ENCODE assay signal across 24 mouse cellular contexts in genomic region chr3:95360276-95360675, GRCm38 (mm10). TPM values are rescaled to one million over a fixed set of nuclear protein-coding genes. Genes with fewer than 3 reads are reported as not detected.
DNase-seq lines count a peak whose midpoint lies in the region; ATAC-seq and TF ChIP-seq lines count a peak whose summit lies in the region.
"Not testable (repeated sequence)": the region's sequence is repeated elsewhere in the genome, so short reads cannot be mapped to it uniquely, and the experiment has no call there.
"Had no signal": no experiment of that assay in that cellular context is flagged by ENCODE, and none has a peak within 500 bp of the region (broad histone marks: within the 10 kb centered on the region; RNA-seq: fewer than 3 reads in every experiment).

No protein-coding gene starts in this region.

- not testable (repeated sequence) for H3K27me3 ChIP-seq in CH12.LX (replicated peaks); Patski; liver, embryonic 13.5 days

- H3K4me2 ChIP-seq in CH12.LX (ENCODE audit: insufficient read depth, low read depth, poor library complexity, severe bottlenecking): not testable (repeated sequence)
- H3K4me2 ChIP-seq in liver, embryonic 13.5 days: peak overlapping the region; percentile 23; the same call in 1 of the 2 replicates

- H3K9me3 ChIP-seq in CH12.LX (replicated peaks; ENCODE audit: low read length); liver, embryonic 13.5 days (replicated peaks): not testable (repeated sequence)

- TF ChIP-seq EP300 in CH12.LX (IDR thresholded peaks at IDR 0.05; ENCODE audit: low read length): peak; percentile 69

- 34% methylated on average over 3 of the region's 3 CpGs for WGBS in liver, embryonic 13.5 days (ENCODE audit: insufficient replicate concordance)

- not testable (repeated sequence) for H3K9ac ChIP-seq in CH12.LX (ENCODE audit: insufficient read depth, low read depth); liver, embryonic 13.5 days

- H3K4me1 ChIP-seq in CH12.LX (ENCODE audit: control insufficient read depth in 1 of 2, insufficient read depth in 2 of 2): peaks cover 3 to 14% of the 10 kb centered on the region in 2 experiments; a peak in 2 of 4 replicates
- peaks cover 30% of the 10 kb centered on the region for H3K4me1 ChIP-seq in liver, embryonic 13.5 days (replicated peaks)

- not testable (repeated sequence) for H3K4me3 ChIP-seq in CH12.LX (replicated peaks in 1 of 3; ENCODE audit: low read depth in 2 of 3, low read length in 2 of 3, poor library complexity in 1 of 3); liver, embryonic 13.5 days (replicated peaks)

- not testable (repeated sequence) for TF ChIP-seq POLR2A in CH12.LX (IDR thresholded peaks at IDR 0.05; ENCODE audit: low read depth, low read length)

- H3K27ac ChIP-seq in CH12.LX (ENCODE audit: insufficient read depth, low read depth): peak overlapping the region; percentile 69
- H3K27ac ChIP-seq in liver, embryonic 13.5 days: peak overlapping the region; percentile 59; the same call in 1 of the 2 replicates

- DNase-seq in 3T3-L1 (ENCODE audit: low read depth, low spot score) (peak; percentile 94), CH12.LX (ENCODE audit: extremely low read depth) (peak; percentile 67), Patski (ENCODE audit: low read depth, low spot score) (peak; percentile 73)
- peak; percentile 71 for DNase-seq in c-Kit-positive CD71-positive TER-119-negative erythroid progenitor cells, embryonic 14.5 days (ENCODE audit: low read depth)
- peak; percentile 43 for DNase-seq in induced T-regulatory cell, adult 2 months (ENCODE audit: low read depth)
- DNase-seq in liver, embryonic 13.5 days: peak; percentile 54
- peak; percentile 15 for DNase-seq in yolk sac, embryonic 10.5 days (ENCODE audit: low spot score)

- POLR2A ChIA-PET in Patski (lab: Charles Lee): not testable (repeated sequence)

- H3K36me3 ChIP-seq in CH12.LX (replicated peaks in 1 of 2; ENCODE audit: control insufficient read depth in 1 of 2, insufficient read depth in 1 of 2, low read length in 1 of 2); liver, embryonic 13.5 days: not testable (repeated sequence)

- dilution Hi-C loops in CH12.LX (cut with MboI; ENCODE audit: extremely low pct_ligation_motif_present, extremely low pct_unique_long_range_greater_than_20kb, low sequenced_read_pairs): not testable (repeated sequence)

- CTCF ChIA-PET in Patski (lab: Charles Lee): not testable (repeated sequence)

- not testable (repeated sequence) for TF ChIP-seq CTCF in CH12.LX (conservative IDR thresholded peaks at IDR 0.05 in 1 of 2, IDR thresholded peaks at IDR 0.05 in 1 of 2; ENCODE audit: low read depth in 2 of 2, low read length in 2 of 2); Patski (IDR thresholded peaks at IDR 0.05)

- ATAC-seq in Patski; liver, embryonic 13.5 days (ENCODE audit: low read depth): not testable (repeated sequence)

- H3K79me2 ChIP-seq in CH12.LX (replicated peaks; ENCODE audit: control insufficient read depth, extremely low read depth, insufficient read depth, poor library complexity, severe bottlenecking): not testable (repeated sequence)

- in situ Hi-C loops in CH12.LX (cut with MboI; ENCODE audit: low pct_ligation_motif_present, low pct_unique_long_range_greater_than_20kb, low sequenced_read_pairs); Patski (cut with MboI; ENCODE audit: low pct_unique_long_range_greater_than_20kb): not testable (repeated sequence)

- not testable (repeated sequence) for TF ChIP-seq RAD21 in CH12.LX (IDR thresholded peaks at IDR 0.05; ENCODE audit: low read depth, low read length)

TF ChIP-seq in CH12.LX, 34 proteins besides CTCF, POLR2A, EP300 and RAD21:
- TF ChIP-seq ETS1 (conservative IDR thresholded peaks at IDR 0.05; ENCODE audit: low read depth, low read length): peak; percentile 49; the same call in 1 of the 2 replicates
- 0 out of 2 replicates have a peak, but pooled peaks have one; percentile 40 for TF ChIP-seq BHLHE40 (IDR thresholded peaks at IDR 0.05; ENCODE audit: low read depth, low read length)
- peak; percentile 47; the same call in 1 of the 2 replicates for TF ChIP-seq CHD2 (IDR thresholded peaks at IDR 0.05; ENCODE audit: low read length)
- peak; percentile 44; the same call in 1 of the 2 replicates for TF ChIP-seq MAFK (IDR thresholded peaks at IDR 0.05; ENCODE audit: insufficient replicate concordance, low read length)
- TF ChIP-seq TCF12 (IDR thresholded peaks at IDR 0.05; ENCODE audit: low read depth, low read length): peak; percentile 55
- peak; percentile 55; the same call in 1 of the 2 replicates for TF ChIP-seq MEF2A (IDR thresholded peaks at IDR 0.05; ENCODE audit: borderline replicate concordance, low read depth, low read length)
- TF ChIP-seq IRF4 (IDR thresholded peaks at IDR 0.05; ENCODE audit: low read depth, low read length): 0 out of 2 replicates have a peak, but pooled peaks have one; percentile 11

RNA-seq across cellular contexts. Expression of gene Setdb1, which starts 3.3 kb away (rescaled TPM):
- total RNA-seq in CH12.LX (2012; rRNA removed): 33.7 and 36.1 TPM in 2 replicates
- 43.2 and 46.5 TPM in 2 replicates for total RNA-seq in CH12.LX (2014; rRNA removed)
- polyA plus RNA-seq in CH12.LX (2012; ENCODE audit: insufficient read length, low read depth): 45.1 and 49.5 TPM in 2 replicates
- polyA plus RNA-seq in Patski (2021): 58.6 TPM
- 15.9 and 20.0 TPM in 2 replicates for polyA plus RNA-seq in liver, embryonic 13.5 days (2015; fragmentation: Nextera tagmentation; extraction: Ambion mirVana)

RNA-seq across cellular contexts. Expression of gene 4930558C23Rik, which starts 42.4 kb away (rescaled TPM):
- not detected in 2 replicates for total RNA-seq in CH12.LX (2012; rRNA removed)
- total RNA-seq in CH12.LX (2014; rRNA removed): not detected in 2 replicates
- not detected in 2 replicates for polyA plus RNA-seq in CH12.LX (2012; ENCODE audit: insufficient read length, low read depth)
- not detected for polyA plus RNA-seq in Patski (2021)
- not detected in 2 replicates for polyA plus RNA-seq in liver, embryonic 13.5 days (2015; fragmentation: Nextera tagmentation; extraction: Ambion mirVana)
- total RNA-seq: adrenal gland, adult 8-10 months; adrenal gland, postnatal 36 days; gastrocnemius, adult 2 months; gastrocnemius, postnatal 25 days; granulocyte monocyte progenitor cell, adult 5-6 weeks; heart, postnatal 36 days had no signal
- polyA plus RNA-seq: cerebellum, adult 2 months; embryonic facial prominence, embryonic 10.5 days; embryonic facial prominence, embryonic 14.5 days; forebrain, embryonic 10.5 days; forebrain, embryonic 14.5 days; heart, embryonic 13.5 days; heart, postnatal 0 days; hindbrain, embryonic 11.5 days; hindbrain, embryonic 15.5 days; inflammation-experienced regulatory T-cells, adult 6 months; intestine, postnatal 0 days had no signal

RNA-seq across cellular contexts. Expression of gene Cers2, which starts 45.7 kb away (rescaled TPM):
- total RNA-seq in CH12.LX (2012; rRNA removed) (70.6 and 81.1 TPM in 2 replicates), CH12.LX (2014; rRNA removed) (96.7 and 105 TPM in 2 replicates)
- polyA plus RNA-seq in CH12.LX (2012; ENCODE audit: insufficient read length, low read depth) (84.5 and 89.8 TPM in 2 replicates), Patski (2021) (366 TPM)
- polyA plus RNA-seq in liver, embryonic 13.5 days (2015; fragmentation: Nextera tagmentation; extraction: Ambion mirVana): 113 and 125 TPM in 2 replicates

RNA-seq across cellular contexts. Expression of gene Anxa9, which starts 53.3 kb away (rescaled TPM):
- total RNA-seq in CH12.LX (2012; rRNA removed) (1.9 and 2.5 TPM in 2 replicates), CH12.LX (2014; rRNA removed) (1.4 and 1.5 TPM in 2 replicates)
- polyA plus RNA-seq in CH12.LX (2012; ENCODE audit: insufficient read length, low read depth) (3.6 and 4.1 TPM in 2 replicates), Patski (2021) (7.1 TPM)
- 3.0 and 3.1 TPM in 2 replicates for polyA plus RNA-seq in liver, embryonic 13.5 days (2015; fragmentation: Nextera tagmentation; extraction: Ambion mirVana)
- total RNA-seq: gastrocnemius, adult 2 months had no signal

Comparison
In these comparisons a context has a peak if more than half of its experiments do, and no peak if none do; other contexts are left out.
1. DNase-seq: peak in every context shown above with its lines; median percentile 94 in 3T3-L1; 73 in Patski; 71 in c-Kit-positive CD71-positive TER-119-negative erythroid progenitor cells, embryonic 14.5 days; 67 in CH12.LX; 54 in liver, embryonic 13.5 days; 43 in induced T-regulatory cell, adult 2 months; 15 in yolk sac, embryonic 10.5 days.